Mouse (Mus musculus) ES-E14 (cell line): ENCODE data around the gene Azin2.

Source experiments
- HCFC1 ChIP-seq: IDR thresholded peaks from 2 replicates; pipeline ENCODE4 v1.6.1; 2012; ENCODE audit warnings: low read length, inconsistent platforms, borderline replicate concordance; ENCODE audit not compliant: insufficient read depth
- ZC3H11A ChIP-seq: IDR thresholded peaks from 2 replicates; pipeline ENCODE4 v1.6.1; 2012; ENCODE audit warnings: low read depth, mild to moderate bottlenecking, inconsistent platforms, low read length, borderline replicate concordance

DNA sequence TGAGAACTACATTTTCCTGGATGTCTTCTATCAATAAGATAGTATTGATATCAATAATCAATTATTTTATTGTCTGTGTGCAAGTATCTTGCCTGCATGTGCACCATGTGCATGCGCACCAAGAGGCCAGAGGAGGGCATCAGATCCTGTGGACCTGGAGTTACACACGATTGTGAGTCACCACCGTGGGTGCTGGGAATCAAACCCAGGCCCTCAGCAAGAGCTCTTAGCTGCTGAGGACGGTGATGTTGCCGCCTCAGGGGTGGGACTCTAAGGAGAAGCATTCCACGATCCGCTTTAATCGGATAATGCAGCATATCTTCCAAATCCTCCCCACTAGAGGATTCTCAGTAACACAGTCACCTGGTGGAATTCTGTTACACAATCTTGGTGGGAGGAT lies 76.7 kb downstream of the Azin2 start:
- no peak for TF ChIP-seq ZC3H11A
- TF ChIP-seq HCFC1, result no peak
